Mouse (Mus musculus): ENCODE data around the gene Lsm4.
A peak's percentile ranks its signal among the peaks of the same experiment; 100 is the strongest.

Lsm4 gene

DNA sequence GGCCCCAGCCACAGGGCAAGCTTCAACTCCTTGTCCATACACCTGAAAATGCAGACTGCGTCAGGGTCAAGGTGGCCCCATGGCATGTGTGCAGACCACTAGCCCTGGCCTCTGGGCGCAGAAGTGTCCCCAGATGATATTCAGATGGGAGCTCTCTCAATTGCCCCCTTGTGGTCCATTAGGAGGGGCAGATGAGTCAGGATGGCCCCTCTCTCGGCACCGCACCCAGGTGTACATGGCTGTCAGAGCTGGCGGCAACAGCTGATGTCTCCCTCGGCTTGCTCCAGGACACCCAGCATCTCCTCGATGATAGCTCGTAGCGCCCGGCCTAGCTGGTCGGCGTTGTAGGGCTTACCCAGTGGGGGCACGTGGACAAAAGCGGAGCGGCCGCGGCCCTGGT, 22.7 kb upstream of the Lsm4 start:
- DNase-seq = no peak

DNA sequence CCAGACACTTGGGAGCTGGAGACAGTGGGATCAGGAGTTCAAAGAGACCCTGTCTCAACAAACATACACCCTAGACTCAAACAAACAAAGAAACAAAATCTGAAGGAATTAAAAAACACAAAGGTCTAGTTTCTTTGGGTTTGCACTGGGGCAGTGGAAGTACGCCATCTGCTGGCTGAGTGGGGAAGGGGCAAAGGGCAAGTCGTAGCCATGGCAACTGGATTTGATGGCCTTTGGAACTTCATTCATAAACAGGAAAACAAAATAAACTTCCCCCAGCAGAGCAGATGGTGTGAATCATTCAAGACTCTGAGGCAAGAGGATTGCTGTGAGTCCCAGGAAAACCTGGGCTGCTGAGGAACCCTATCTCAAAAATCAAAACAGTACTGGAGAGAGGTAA, 19.8 kb upstream of the Lsm4 start:
- no peak for DNase-seq

DNA sequence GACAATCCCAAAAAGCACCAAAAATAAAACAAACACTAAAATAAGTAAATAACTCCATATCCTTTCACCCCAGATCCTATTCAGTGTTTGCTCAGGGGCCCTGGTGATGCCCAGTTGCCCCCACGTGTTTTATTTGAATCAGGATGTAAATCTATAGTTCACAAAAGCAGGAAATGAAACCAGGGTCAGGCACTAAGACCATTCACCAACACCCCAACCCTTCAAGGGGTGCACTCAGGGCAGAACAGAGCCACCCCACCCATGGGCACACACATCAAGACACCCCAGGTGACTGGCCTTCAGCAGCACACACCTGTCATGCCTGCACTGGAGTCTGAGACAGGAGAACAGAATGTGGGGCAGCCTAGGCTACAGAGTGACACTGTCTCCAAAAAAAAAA, 18.9 kb upstream of the Lsm4 start:
- no peak for DNase-seq

DNA sequence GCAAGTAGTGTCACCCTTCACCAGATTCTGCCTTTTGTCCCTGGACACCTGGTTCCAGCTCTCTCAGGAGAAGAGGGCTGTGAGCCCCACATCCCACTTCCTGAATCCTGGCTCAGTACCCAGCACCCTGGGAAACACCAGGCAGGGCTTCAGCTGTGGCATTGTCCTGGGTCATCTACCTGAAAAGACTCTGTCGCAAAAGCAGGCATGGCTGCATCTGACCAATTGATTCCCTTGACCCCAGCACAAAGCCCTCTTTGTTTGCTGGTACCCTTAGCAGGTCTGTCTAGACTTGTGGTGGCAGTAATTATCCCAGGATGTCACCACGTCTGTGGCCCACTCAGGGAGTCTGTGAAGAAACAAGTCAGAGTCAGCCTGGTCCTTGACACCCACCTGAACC, 17.6 kb upstream of the Lsm4 start:
- no peak for DNase-seq

DNA sequence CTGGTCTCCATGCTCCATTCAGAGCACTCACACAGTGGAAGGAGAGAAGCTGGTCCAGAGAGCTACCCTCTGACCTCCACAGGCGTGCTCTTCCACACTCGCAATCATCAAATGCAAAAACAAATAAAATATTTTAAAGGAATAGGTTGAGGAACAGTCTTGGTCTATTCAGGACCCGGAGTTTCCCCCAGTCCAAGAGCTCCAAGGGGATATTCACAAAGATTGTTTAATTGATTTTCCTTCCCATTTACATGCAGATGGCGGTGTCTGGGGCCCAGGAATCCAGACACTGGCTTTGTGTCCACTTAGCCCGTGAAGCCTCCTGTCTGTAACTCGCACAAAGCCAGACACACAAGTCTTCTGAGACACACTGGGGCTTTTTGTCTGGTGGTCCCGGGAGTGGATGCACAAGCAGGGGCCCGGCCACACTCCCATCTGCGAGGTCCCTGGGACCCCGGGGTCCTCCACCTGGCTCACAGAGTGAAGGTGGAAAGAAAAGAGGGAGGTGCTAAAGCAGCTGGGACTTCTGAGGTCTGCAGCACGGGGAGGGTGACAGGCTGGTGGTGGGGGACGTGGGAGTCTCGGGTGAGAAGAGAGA, 16.8 kb upstream of the Lsm4 start:
- no peak for DNase-seq

DNA sequence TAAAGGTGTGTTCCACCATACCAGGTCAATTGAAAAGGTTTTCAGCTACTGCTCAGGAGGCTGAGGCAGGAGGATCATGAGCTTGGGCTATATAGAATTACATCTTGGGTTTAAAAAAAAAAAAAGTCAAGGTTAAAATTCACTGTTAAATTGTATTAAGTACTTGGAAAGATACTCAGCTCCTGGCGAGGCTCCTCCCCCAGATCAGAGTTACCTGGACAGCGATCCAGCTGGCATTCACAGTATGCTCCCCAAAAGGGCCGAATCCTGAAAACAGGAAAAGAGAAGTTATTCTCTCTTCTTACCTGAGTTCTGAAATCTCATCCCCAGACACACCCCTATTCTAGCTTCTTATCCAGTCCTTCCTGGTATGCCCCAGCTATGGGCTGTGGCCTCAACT, 15.8 kb upstream of the Lsm4 start:
- DNase-seq = no peak

DNA sequence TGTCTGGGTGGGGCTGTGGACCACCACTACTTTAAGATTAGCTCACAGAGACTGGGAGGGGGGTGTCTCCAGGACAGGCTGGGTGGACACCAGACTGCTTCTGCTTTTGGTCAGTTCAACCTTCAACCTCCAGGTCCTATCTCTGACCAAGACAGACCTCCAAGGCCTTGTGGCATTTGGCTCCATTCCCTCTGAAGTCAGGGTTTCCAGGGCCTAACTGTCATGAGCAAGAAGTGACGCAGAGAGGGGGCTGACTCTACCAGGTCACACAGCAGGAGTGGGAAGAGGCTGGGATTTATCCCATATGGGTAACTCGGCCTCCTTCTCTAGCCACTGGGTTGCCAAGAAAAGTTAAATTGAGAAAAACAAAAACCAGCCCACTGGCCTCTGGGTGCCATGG, 15.3 kb upstream of the Lsm4 start:
- DNase-seq = no peak

DNA sequence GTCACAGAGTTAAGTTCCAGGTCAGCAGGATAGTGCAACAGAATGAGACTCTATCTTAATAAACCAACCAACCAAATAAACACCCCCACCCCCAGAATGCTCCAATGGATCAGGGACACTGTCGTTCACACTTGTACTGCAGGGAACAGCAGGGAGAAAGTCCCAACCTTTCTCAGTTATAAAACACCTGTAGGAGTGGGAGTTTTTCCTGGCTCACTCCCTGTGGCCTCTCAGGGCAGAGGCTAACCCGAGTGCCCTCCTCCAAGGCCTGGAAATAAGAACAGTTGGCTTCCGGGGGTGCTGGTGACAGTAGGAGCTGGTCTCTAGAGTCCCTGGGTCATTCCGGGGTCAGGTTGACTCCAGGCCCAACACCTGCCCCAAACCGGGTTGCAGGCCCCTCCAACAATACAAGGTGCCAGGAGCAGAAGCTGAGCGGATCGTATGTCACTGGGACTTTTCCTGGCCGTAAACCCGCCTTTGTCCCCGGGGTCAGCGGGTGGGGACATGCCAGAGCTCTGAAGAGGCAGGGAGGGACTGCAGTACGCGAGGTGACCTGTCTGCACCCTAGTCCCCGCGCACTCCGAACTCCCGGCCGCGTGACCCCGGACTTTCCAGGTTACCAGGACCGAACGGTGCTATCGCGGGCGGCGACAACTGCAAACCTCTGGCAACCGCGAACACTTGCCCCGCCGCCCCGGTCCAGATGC, 14.0 kb upstream of the Lsm4 start:
- no peak for DNase-seq

DNA sequence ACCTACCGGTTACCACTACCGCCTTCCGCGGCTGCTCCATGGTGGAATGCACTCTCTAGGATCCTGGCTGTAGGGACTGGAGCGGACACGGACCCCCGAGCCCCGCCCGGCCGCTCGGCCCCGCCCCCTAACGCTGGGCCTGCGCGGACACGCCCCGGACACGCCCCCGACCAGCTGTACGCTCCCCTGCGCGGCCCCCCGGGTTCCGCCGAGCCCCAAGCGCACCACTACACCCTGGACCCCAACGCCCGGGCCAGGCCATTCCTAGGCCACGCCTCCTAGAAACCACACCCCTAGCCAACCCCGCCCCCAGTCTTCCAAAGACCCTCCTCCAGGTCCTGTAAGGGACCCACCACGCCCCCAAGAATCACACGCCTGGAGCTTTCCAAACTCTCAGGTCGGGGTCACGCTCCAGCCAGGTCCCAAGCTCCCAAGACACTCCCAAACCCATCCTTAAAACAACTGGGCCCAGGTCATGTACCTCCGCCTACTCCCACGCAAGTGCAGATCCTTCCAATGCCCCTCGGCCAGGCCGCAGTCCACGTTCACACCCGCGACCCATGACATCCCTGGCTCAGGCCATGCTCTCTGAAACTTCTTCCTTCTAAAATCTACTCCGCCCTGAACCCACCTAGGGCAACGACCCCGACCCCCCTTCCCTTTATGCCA, 13.3 kb upstream of the Lsm4 start:
- DNase-seq = peak; percentile 76

DNA sequence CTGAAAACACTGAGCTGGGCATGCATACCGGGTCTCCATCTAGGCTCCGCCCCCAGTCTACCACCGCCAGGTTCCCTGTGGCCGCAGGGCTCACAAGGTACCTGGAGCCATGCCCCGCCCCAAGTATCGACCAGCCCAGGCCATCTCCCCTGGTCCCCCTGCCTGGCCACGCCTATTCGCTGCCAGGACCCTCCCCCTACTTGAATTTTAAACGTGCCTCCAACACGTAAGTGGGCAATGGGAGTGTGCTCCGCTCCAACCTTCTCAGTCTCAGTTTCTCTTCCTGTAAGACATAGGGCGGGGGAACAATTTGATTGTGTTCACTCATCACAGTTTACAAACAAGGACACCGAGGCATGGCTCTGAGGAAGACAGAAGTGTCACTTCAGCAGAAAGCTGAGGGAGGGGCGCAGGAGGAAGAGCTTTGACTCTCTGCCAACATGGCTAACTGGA, 12.7 kb upstream of the Lsm4 start, which contains the start of gene Pgpep1:
Gene Pgpep1, minus strand, starts transcription at position 116 of the 453 bp plus-strand sequence.
- no peak for DNase-seq

DNA sequence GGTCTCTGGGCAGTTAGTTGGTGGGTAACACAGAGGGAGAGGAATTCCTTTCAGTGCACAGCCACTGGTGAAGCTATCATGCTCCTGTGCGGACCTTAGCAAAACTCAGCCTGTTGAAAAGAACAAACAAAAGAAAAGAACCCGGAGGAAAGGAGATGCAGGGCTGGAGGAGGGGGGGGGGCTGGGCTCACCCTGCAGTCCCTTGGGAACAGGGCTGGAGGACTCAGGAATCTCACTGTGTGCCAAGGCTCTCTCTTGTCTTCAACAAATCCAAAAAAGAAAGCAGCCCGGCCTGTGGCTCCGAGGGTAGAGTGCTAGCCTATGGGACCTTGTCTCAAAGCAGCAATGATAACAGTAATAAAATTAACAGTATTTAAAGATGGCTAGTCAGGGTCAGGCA, 9.4 kb upstream of the Lsm4 start:
- no peak for DNase-seq

DNA sequence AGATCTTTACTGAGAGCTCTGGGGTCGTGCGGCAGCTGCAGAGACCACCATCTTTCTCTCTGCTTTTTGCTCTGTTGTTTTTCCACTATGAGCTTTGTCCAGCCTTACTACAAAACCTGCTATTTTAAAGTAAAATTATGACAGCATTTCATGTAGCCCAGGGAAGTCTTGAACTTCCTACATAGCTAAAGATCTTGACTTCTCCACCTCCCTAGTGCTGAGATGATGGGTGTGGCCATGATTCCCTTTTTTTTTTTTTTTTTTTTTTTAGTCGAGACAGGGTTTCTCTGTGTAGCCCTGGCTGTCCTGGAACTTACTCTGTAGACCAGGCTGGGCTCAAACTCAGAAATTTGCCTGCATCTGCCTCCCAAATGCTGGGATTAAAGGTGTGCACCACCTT, 8.4 kb upstream of the Lsm4 start:
- no peak for DNase-seq

DNA sequence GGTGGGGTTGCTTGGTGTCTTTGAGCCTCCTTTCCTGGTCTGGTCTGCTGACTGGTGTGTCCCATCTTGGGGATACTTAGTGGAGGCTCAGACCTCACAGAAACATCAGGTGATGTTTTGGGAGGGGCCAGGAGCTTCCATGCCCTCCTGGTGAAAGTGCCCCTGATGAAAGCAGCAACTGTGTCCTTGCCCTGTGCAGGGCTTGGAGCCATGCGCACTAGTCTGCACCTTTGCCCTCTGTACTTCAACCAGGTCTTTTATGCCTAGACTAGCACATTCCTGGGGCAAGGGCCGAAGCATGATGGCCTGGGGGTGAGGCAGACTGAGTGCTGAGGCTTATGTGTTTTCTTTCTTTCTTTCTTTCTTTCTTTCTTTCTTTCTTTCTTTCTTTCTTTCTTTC, 7.4 kb upstream of the Lsm4 start:
- DNase-seq = no peak

DNA sequence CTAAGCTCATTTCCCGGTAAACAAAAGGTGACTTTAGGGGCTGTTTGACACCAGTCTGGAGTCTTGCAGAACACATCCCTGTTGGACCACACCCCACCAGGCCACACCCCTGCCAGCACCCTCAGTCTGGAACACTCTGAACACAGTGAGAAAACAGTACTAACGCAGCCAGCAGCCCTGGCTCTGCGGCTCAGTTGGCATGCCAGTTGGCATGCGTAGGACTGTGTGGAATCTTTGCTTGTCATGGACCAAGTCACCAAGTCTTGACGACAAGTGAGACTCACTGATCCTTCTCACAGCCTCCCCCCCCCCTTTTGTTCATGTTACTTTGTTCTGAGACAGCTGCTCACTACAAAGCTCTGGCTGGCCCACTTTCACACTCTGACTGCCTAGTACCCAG, 6.0 kb upstream of the Lsm4 start:
- peak; percentile 64 for DNase-seq

DNA sequence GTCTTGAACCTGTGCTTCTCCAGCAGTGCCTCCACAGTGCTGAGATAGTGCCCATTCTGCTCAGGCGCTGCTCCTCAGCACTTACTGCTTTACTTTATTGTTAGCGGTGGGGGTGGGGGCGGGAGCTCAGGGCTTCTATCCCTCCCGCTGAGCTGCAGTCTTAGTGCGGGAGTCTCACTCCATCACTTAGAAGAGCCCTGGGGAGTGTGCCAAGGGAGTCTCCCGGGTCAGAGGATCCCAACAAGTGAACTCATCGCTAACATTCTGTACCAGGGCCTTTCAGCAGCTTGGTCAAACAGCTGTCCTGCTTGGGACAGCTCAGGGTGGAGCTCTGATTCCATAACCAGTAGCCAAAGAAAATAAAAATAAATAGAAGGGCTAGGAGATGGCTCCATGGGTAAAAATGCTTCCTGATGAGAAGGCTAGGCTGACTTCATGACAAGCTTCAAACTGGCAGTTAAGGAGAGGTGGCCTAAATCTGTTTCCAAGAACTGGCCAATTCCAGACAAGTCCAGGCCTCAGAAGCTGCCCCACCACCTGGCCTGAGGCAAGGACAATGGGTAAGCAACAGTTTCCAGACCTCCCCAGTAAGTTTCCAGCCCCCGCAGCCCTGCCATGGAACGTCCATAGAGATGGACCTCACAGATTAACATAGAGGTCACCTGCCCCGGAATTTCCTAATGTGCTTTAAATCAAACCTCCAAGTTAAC, 1.3 kb upstream of the Lsm4 start:
- no peak for DNase-seq

DNA sequence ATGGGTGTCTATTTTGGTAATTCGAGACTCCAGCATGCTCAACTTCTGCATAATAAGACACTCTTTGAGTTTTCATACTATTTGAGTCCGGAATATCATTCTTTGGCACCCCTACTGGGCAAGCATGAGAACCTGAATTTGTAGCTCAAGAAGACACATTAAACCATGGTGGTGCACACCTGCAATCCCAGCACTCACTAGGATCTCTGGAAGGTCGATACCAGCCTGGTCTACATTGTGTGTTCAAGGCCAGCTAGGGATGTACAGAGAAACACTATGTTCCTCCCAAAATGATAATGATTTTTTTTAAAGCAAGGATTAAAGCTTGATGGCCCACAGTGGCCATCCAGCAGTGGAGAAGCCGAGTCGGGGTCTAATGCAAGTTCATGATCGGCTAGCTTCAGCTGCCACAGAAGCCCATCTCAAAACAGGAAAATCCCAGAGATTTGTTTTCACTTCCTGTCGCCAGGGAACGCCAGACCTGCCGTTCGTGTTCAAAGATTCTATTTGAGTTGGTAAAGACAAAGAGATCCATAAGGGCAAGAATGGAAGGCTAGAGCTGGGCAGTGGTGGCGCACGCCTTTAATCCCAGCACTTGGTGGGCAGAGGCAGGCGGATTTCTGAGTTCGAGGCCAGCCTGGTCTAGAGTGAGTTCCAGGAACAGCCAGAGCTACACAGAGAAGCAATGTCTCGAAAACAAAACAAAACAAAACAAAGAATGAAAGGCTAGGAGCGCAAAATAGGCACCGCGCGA, 546 bp upstream of the Lsm4 start:
- DNase-seq = no peak

DNA sequence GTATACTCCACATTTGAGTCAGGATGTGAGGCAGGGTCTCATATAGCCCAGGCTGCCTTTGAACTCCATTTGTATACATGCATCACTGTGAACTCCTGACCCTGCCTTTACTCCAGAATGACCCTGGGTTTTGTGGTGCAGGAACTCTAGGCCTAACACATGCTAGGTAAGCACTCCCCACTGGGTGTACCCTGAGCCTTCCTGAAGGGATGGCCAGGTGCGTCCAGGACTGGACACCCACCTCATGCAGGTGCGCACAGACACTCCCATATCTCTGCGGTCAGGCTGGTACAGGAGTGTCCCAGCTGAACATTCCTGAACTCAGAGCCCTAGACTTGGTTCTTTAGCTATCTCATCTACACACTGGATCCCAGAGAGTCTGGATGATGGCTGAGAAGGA, 1.1 kb downstream of the Lsm4 start:
- no peak for DNase-seq

DNA sequence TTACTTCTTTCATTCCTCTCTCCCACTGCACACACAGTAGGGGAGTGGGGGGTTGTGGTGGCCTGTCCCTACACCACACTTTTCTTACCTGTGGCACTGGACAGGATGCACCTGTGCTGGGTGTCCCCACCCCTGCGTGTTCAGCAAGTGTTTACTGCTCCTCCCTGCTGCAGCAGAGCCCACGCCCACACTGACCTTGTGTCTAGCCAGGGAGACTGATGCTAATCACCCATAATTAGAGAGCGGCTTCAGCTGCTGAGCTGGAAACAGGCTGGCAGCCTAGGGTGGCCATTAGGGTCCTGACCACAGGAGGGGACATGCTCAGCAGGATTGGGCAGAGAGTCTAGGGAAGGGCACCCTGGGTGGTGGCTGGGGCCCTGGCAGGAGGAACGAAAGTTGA, 1.7 kb downstream of the Lsm4 start:
- DNase-seq = no peak

DNA sequence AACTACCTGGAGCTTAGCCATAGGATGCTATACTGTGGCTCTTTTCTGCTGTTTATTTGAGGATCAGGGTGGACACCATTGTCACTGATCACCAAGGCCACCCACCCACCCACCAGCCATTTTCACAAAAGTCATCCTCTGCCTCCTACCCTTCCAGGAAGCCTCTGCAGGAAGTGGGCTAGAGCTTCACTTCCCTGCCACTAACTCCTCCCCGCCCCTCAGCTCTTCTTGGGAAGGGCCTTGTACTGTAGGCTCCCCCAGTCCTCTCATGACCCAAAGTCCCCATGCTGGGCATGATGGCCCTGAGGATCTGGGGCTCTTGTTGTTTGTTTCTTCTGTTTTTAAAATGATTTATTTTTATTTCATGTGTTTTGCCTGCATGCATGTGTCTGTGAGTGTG, 2.3 kb downstream of the Lsm4 start:
- no peak for DNase-seq

DNA sequence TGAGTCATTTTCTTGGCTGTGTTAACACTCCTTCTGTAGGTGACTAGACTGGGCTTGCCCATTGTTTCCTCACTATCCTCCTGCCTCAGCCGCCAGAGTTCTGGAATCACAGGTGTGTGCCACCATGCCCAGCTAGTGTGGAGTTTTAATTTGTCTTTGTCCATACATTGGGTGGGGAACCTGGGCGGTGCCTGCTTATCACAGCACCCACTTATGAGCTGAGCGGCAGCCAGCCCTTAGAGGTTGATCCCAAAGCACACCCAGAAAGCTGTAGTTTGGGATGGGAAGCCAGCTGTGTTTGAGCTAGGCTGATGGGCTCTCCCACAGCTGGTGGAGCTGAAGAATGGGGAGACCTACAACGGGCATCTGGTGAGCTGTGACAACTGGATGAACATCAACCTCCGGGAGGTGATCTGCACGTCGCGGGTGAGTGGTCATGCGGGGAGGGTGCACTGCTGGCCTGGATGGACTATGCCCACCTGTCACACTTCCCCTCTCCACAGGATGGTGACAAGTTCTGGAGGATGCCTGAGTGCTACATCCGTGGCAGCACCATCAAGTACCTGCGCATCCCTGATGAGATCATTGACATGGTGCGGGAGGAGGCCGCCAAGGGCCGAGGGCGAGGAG, 4.5 kb downstream of the Lsm4 start:
- DNase-seq = no peak

DNA sequence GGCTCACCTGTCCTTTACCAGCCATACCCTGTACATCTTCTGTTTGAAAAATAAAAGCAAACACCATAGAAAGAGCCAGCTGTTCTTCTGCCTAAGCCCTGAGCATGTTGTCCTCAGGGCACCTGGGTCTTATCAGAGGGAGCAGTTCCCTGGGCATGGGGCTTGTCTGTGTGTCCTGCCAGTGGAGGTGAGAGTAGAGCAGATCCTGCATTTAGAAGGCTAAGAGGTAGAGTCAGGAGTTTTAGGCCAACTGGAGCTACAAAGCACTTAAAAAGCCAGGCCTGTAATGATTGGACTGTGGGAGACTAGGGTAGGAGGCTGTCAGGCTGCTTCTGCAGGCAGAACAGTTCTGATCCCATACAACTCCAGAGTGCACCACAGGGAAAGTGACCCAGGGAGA, 5.6 kb downstream of the Lsm4 start:
- DNase-seq = no peak

DNA sequence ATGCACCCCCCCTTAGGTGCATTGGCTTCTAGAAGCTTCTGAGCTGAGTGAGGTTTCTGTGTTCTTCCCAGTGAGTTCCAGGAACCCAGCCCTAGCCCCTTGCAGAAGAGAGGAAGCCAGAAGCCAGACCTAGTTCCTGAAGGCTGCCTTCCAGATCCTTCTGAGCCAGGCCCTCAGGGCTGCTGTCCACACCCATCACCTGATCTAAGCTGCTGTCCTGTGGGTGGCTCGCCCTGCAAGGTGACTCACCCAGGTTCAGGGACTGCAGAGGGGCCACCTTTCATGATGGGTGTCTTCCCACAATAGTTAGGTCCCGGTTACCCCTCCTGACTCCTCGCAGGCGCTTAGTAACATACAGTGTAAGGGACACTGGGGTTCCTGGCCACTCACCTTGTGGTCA, 6.4 kb downstream of the Lsm4 start:
- no peak for DNase-seq

DNA sequence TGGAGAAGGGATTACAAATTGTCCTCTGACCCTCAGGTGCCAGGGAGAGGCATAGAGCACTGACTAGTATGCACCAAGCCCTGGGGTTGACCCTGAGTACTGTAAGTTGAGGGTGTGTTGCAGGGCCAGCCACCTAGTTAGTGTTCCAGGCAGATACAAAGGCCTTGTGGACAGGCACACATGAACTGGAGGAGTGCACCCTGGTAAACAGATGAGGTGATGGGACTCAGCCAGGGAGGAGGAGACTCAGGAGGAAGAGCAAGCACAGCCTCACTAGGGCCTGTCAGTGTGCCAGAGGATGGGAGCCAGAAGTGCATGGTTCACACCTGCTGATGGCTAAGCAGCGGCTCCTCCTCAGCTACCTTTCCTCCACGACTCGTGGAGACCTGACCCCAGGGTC, 7.0 kb downstream of the Lsm4 start:
- no peak for DNase-seq
